Mouse (Mus musculus) heart, postnatal 10 days (tissue): ENCODE results near the gene Pet117. TPM values are rescaled to one million over a fixed set of nuclear protein-coding genes. Genes with fewer than 3 reads are reported as not detected.
A peak's percentile ranks its signal among the peaks of the same experiment; 100 is the strongest.

ENCODE experiments used
- DNase-seq, 2 experiments: peaks; one replicate each; pipeline ENCODE4 v3.0.0; 2021
- intact Hi-C: fragments of 180-260 bp; cut with DNase I; formaldehyde crosslinking; loops from one replicate; pipeline ENCODE4 v1.15.1; 2025
- total RNA-seq, 2 experiments: library from RNA; stranded (reverse); gene quantifications; 2 replicates each; pipeline ENCODE4 v1.2.3; 2021

Pet117 gene
- total RNA-seq, 2 experiments from 2014 or later = 9.1 to 14.1 TPM

- intact Hi-C loops = no loop called here
- DNase-seq = no peak
These were observed 12.5 kb downstream of the Pet117 start for GRCm38 (mm10) chr2:144381293-144381692.

DNA sequence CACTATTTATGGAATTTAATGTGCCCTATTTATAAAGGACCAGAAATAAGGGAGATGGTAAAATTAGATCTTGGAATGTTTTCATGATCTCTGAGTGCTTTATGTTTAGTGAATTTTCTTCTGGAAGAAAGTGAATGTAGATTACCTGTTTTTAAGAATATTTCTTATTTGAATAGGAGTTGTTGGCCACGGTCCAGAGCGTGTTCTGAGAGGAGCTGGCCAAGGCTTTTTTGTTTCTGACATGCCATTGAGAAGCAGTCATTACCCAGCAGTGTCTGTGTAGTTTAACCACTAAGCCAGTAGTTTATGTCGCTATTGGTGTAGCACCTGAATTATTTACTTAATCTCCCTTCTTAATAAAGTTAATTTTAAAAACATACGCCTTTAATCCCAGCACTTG lies 12.9 kb downstream of the Pet117 start:
- no peak for DNase-seq
- intact Hi-C loops = no loop called here

DNA sequence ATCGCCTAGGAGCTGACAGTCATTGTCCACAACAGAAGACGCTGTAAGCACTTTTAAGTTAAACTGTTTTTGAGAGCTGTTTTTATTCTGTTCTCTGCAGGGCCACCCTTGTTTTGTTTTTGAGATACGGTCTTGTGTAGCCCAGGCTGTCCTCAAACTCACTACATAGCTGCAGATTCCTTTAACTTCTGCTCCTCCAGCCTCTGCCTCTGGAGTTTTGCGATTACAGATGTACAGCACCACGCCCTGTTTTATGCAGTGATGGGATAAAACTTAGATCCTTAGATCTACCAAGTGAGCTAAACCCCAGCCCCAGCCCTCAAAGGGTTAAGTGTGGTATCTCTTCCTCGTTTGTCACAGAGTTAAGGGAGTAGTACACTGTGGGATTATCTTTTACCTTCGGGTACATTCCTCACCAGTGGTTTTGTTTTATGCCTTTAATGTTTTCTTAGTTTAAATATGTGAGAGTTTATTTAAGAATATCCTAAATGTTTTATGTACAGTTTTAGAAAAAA lies 13.9 kb downstream of the Pet117 start:
- no peak for DNase-seq
- intact Hi-C loops = no loop called here

DNA sequence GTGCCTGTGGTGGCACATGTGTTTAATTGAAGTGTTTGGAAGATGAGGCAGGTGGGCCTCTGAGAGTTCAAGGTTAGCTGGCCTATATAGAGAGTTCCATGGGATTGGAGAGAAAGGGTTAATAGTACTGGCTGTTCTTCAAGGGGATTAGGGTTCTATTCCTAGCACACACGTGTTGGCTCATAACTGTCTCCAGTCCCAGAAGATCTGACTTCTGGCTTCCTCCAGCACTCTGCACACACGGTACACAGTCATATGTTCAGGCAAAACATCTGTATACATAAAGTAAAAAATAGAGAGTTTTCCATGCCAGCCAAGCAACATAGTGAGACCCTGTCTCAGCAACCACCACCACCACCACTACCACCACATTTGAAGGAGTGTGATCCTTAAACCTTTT lies 17.5 kb downstream of the Pet117 start:
- intact Hi-C loops = no loop called here
- DNase-seq = no peak

DNA sequence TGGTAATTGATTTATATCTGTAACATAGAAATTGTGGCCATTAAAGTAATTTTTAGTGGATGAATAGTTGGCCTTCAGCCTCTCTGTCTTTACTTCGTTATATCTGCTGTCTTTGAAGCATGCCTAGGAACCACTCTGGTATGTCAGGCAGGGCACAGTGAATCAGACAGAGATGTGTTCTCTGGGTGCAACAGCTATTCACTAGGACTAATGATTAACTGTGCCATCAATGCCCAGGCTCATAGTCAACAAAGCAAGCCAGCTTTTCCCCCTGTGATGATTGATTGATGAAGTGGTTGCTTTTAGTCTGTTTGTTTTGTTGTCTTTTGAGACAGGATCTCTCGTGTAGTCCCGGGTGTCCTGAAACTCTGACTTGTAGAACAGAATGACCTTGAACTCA lies 19.6 kb downstream of the Pet117 start:
- intact Hi-C loops = no loop called here

DNA sequence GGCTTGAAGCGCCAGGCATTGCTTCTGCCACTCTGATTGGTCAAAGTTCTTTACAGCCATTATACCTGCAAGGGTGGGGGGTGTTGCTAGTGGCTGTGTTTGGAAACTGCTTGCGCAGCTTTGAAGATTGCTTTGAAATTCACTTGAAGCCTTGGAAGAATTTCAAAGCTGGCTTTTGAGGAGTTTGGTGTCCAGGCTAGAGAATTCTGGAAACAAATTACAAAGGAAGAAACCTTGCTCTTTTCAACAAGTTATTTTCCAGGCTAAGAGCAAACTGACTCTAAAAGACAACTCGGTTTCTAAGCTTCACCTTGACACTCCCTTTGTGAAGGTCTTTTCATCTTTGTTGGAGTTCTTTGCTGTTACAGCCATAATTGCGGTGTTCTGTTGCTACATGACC lies 30.7 kb downstream of the Pet117 start:
- intact Hi-C loops = no loop called here
- no peak for DNase-seq

More for the DNA sequence above, 19.6 kb downstream of the Pet117 start:
- no peak for DNase-seq

DNA sequence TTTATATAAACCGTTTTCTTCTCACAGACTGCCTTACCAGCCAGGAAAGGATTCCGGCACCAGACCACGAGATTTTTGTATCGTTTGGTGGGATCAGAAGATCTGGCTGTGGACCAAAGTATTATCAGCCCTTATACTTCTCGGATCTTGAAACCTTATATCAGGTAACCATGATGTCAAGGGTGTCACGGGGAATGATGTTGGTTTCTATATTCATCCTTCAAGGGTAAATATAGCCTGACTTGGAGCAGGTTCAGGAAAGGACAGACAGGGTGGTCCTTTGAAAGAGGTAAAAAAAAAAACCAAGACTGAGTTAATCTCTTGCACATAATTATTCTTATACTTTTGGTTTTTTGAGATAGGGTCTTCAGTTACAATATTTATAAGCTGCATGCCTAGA lies 31.9 kb downstream of the Pet117 start:
- peak in 1 of 2 experiments; percentile 17 for DNase-seq
- intact Hi-C loops = no loop called here

DNA sequence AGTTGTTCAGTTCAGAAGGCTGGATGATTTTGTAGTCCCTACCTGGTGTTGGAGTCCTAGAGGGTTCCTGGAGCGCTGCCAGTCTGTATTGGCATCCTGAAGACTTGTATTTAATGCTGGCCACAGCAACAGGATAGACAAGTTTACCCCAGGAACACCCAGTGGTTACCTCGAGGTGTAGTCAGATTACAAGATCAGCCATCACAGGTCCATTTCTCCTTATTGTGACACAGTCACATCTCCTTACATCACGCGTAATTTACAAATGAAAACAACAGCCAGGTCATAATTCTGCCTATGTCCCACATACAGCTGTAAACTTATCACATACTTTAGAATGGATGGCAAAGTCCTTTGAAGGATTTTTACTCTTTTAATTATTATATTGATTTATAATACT lies 40.2 kb downstream of the Pet117 start:
- intact Hi-C loops = no loop called here
- no peak for DNase-seq

- peak in 1 of 2 experiments; percentile 29 for DNase-seq
- intact Hi-C loops = no loop called here
These were observed 41.8 kb downstream of the Pet117 start for GRCm38 (mm10) chr2:144410603-144411002.

- intact Hi-C loops = no loop called here
- DNase-seq = no peak
These were observed 45.9 kb downstream of the Pet117 start for GRCm38 (mm10) chr2:144414646-144415045.

DNA sequence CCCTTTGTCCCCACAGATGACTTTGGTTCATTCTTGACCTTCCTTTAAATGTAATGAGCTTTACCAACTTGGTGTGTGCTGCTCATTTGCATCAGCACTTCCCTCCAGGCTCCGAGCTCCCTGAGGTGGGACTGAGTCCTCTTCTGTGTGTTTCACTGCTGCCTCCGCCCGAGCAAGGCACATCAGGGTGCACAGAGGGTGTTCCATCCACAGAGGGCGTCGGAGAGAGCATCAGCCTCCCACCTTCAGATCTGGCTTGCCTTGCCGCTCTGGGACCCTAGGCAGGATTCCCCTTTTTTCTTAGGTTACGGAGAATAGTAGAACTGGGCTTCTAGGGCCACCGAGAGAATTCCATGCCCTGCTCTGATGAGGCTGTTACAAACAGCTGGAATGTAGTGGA lies 48.1 kb downstream of the Pet117 start:
- DNase-seq = no peak
- intact Hi-C loops = no loop called here

DNA sequence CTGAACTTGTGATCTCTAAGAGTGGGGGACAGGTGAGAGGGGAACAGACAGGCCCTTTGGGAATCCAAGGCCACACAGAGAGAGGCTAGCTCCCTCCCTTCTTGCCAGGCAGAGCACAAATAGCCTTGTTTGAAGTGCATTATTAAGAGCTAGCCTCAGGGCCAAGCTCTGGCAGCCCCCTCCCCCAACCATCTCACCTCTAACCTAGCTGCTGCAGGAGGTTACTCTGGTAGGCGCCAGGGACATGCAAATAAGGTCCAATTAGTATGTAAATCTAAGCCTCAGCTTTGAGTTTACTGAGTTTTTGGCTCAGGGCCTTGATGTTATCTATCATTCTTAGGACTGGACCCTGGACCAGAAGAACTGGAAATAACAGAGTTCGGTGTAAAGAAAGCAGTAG lies 49.3 kb downstream of the Pet117 start:
- intact Hi-C loops = no loop called here
- no peak for DNase-seq

GRCm38 (mm10) chr2:144422094-144422675 lies 53.4 kb downstream of the Pet117 start:
- intact Hi-C loops = no loop called here
- no peak for DNase-seq

Other genes with a start within 250 kb of the Pet117 start
- gene Mgme1, start 98.3 kb upstream of the Pet117 start, total RNA-seq = 10 to 100 TPM in 1 of 2 experiments, 1 to 10 TPM in 1; 9.8 to 11.5 TPM
- gene Snx5, start 98.1 kb upstream of the Pet117 start, total RNA-seq = 10 to 100 TPM; 60.1 to 68.5 TPM
- not detected for gene Ovol2, start 36.9 kb upstream of the Pet117 start, total RNA-seq
- 10 to 100 TPM; 30.3 to 32.5 TPM for gene Kat14, start within 50 bp of the Pet117 start, total RNA-seq
- 1 to 10 TPM; 1.8 to 2.2 TPM for gene Dzank1, start 158.4 kb downstream of the Pet117 start, total RNA-seq
- 10 to 100 TPM; 14.6 to 16.9 TPM for gene Polr3f, start 158.7 kb downstream of the Pet117 start, total RNA-seq
- 10 to 100 TPM; 14.4 to 15.0 TPM for gene Rbbp9, start 181.9 kb downstream of the Pet117 start, total RNA-seq
- gene Sec23b, start 187.2 kb downstream of the Pet117 start, total RNA-seq = 10 to 100 TPM; 32.4 to 36.6 TPM
- gene Smim26, start 225.1 kb downstream of the Pet117 start, total RNA-seq = 10 to 100 TPM; 65.4 to 67.9 TPM
- 10 to 100 TPM; 11.3 to 11.5 TPM for gene Dtd1, start 230.9 kb downstream of the Pet117 start, total RNA-seq